Mouse (Mus musculus) T-helper 1 cell (primary cell): ENCODE measurements around the gene Atg2b.

Source experiments
- in situ Hi-C: fragments of 300-600 bp; cut with MboI, MseI; formaldehyde crosslinking; loops from one replicate; pipeline ENCODE4 v1.15.1; 2025; ENCODE audit warnings: high pct_unique_total_duplicates

Gene Atg2b

DNA sequence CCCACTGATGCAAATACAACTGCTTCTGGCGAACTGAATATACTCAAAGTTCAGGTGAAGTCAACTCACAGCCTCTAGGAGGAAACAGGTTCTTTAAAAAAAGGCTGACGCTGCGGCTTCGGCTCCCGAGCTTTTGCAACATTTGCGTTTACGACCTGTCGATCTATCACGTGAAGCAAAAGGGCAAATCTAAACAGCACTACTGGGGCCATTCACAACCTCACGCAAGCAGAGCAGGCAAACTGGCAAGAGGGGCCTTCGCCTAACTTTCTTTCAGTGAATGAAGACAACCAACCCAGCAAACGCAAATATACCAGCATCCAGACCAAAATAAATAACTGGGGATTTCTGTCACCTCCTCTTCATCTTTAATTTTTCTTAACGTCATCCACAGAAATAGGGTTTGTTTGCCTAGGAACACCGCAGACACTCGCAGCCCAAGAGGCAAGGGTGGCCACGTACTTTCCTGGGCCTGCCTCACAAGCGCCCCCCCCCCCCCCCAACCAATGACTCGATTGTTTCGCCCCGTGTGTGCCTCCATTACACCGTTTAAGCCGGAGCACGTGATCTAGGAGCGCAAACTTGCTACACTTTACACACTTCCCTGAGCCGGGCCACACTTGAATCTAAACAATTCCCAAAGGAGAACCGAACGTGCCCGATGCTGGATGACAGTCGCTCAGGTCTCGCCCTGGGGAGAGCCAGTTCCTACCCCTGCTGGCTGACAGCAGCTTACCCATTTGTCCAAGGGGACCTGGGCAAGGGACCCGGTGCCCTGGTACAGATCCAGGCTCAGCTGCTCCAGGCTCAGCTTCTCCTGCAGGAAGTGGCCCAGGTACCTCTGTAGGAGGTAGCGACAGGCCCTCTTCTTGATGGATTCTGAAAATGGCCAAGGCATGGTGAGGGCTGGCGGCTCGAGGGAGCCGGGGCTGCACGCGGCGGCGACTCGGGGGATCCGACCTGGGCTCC lies 794 bp downstream of the Atg2b start, which contains the start of gene Gskip:
TSS of gene Gskip (plus strand) at position 897 of the 969 bp plus-strand sequence.
- in situ Hi-C loops: loop anchor here (5.0 to 10.0 kb wide), 2 partner anchors 611 to 937 kb away; no protein-coding TSS in a partner anchor

- in situ Hi-C loops: no loop called here
Measured at GRCm38 (mm10) chr12:105678762-105679161, 6.2 kb downstream of the Atg2b start.

GRCm38 (mm10) chr12:105678211-105678610 lies 6.8 kb downstream of the Atg2b start:
- in situ Hi-C loops: no loop called here

- in situ Hi-C loops: no loop called here
Measured at GRCm38 (mm10) chr12:105676274-105676673, 8.7 kb downstream of the Atg2b start.

DNA sequence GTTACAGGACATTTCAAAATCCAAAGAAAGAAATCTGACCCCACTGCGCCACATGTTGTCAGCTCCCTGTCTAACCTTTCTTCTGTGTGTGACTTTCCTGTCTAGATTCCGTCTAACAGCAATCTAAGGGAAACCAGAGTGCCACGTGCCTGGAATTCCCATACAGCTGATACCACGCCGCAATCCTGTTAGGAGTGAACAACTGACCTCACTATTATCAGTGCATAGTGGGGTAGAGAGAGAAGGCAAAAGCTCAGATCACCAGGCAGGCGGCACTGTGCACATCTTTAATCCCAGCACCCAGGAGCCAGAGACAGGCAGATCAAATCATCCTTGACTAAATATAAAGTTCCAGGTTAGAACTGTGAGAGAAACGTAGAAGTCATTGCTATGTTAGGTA lies 29.2 kb downstream of the Atg2b start:
- in situ Hi-C loops: no loop called here

DNA sequence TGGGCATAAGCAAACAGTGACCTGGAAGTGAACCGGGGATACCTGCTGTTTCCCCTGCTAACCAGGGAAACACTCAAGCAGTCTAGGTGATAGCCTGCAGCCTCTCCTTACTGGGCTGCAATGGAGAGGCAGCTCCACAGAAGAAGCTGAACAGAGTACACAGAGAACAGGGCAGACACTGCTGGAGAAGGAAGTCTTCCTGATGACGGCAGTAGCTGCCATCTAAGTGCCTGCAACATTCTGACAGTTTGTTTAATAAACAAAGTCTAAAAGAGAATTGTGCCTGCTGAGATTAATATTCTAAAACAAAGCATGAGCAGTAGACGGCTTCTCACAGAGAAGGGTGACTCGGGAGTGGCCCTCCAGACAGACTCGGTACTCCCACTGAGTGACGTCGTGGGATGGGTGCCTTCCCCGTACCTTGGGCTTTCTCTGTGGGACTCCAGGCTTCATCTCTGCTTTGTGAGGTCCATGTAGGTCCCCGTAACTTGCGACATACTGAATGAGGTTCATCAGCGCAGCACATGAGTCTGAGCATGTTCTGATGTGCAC lies 42.2 kb downstream of the Atg2b start:
- in situ Hi-C loops: loop anchor here (5.0 to 25.0 kb wide), 2 partner anchors 169 to 931 kb away; no protein-coding TSS in a partner anchor

DNA sequence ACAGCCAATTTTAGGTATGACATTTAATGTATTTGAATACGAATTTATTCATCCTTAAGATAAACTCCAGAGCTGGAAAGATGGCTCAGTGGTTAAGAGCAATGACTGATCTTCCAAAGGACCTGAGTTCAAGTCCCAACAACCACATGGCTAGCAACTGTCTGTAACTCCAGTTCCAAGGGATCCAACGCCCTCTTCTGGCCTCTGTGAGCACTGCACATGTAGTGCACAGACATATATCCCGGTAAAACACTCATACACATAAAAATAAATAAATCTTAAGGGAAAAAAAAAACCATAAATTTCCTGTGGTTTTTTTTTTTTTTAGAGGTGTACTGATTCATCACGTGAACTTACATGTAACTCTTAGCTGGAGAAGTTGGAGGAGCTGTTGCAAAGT lies 47.5 kb downstream of the Atg2b start:
- in situ Hi-C loops: loop anchor here (25.0 kb wide), 1 partner anchor 925 kb away; no protein-coding TSS in a partner anchor

GRCm38 (mm10) chr12:105636551-105636950 lies 48.5 kb downstream of the Atg2b start:
- in situ Hi-C loops: loop anchor here (25.0 kb wide), 1 partner anchor 924 kb away; no protein-coding TSS in a partner anchor

- in situ Hi-C loops: loop anchor here (25.0 kb wide), 1 partner anchor 922 kb away; no protein-coding TSS in a partner anchor
Measured at GRCm38 (mm10) chr12:105634374-105635067, 50.5 kb downstream of the Atg2b start.

DNA sequence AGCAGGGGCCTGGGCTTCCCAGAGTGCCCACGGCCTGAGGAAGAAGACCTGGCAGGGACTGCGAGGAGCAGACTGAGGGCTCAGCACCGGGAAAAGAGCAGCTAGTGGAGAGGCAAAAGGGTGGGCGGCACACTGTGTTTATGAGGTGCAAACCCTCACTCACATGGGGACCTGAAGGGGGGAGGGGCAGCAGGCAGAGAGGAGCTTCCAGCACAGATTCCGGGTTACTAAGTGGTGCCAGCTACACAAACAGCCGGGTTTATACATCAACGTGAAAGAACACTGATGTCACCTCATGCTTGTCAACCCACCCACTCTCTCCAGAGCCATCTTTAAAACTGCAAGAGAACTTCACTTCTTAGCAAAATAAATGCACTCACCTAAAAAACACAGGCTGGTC lies 59.2 kb downstream of the Atg2b start:
- in situ Hi-C loops: loop anchor here (25.0 kb wide), 1 partner anchor 913 kb away; no protein-coding TSS in a partner anchor

DNA sequence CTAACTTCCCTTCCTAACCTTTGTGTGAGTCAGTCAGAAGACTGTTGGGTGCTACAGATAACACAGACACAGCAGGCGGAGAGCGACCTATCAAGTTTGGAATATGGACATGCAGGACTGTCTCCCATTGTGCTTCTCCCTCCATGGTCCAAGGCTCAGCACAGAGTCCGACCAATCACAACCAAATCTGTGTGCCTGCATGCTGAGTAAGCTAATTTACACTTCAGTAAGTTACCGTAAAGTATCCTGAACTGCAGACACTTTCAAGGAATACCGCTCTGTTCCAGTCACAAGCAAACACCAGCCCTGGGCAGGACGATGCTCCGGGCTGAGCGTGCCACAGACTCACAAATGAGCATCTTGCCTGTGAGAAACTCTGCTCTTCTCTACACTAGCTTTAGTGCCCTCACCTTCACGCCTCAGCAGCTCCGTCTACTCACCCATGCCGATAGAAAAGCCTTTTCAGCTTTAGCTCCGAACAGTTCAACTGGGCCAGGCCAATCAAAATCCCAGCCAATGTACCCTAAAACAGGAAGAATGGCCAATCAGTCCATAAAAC lies 62.0 kb downstream of the Atg2b start:
- in situ Hi-C loops: no loop called here

DNA sequence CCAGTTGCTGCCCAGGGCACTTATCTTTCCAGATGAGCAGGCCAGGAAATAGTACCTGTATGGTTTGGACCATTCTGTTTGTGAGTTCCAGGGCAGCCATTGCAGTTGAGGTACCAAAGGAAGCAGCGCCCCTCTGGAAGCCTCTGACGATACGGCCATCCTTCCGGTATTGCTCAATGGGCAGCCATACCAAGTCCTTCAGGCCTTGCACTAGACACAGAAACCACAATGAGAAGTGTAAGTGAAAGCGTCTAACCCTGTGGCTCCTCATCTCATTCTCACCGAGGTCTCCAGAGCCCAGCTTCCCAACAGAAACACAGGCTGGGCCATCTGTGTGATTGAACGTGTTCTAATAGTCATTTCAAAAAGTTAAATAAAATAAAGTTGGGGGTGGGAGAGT lies 63.0 kb downstream of the Atg2b start:
- in situ Hi-C loops: no loop called here

GRCm38 (mm10) chr12:105613559-105613958 lies 71.5 kb downstream of the Atg2b start:
- in situ Hi-C loops: no loop called here

- in situ Hi-C loops: no loop called here
Measured at GRCm38 (mm10) chr12:105611748-105612147, 73.3 kb downstream of the Atg2b start.

DNA sequence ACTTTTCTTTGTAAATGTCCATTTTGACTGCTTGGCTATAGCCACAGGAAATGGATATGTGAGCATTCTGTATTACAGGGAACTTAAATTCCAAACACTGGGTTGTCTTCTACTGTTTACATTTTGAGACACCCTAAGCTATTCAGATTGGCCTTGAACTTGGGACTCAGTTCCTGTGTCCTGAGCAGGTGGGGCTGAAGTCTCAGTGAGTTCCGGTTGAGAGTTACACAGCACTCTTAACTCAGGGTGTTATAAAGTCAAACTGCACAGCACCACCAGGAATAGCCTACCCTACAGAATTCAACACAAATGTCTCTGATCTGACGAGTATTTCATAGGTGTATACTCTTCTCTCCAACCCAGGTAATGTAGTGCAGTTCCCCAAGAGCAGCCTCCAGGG lies 74.0 kb downstream of the Atg2b start:
- in situ Hi-C loops: no loop called here

DNA sequence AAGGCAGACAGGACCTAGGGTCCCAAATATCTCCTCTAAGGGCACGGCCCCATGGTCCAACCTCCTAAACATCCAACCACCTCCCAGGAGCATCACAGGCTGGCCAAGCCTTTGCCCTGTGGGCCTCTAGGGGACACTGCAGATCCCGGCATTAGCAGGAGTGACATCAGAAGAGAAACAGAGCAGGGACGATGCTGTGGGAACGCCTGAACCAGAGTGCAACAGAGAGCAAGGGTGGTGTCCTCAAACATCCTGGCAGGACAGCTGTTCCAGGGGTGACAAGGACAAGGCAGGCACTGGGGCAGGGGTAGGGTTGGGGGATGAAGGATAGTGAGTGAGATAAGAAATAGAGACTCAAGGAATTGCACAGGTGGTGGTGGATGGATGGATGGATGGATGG lies 78.1 kb downstream of the Atg2b start:
- in situ Hi-C loops: no loop called here

GRCm38 (mm10) chr12:105605212-105605611 lies 79.8 kb downstream of the Atg2b start:
- in situ Hi-C loops: no loop called here

DNA sequence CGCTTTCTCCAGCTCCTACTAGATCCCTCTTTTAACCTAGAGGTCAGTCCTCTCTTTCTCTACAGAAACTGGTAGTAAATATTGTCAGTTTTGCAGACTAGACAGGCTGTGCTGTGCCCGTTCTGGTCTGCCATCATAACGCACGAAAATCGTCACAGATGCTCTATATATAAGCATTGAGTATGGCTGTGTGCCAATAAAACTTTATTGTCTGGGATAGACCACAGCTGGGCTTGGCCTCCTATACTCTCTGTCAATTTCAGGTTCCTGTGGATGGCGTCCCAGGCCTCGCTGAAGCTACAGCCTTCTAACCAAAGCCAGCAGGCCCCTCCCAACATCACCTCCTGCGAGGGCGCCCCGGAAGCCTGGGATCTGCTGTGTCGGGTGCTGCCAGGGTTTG lies 81.1 kb downstream of the Atg2b start:
- in situ Hi-C loops: no loop called here

GRCm38 (mm10) chr12:105602581-105603210 lies 82.3 kb downstream of the Atg2b start, which contains the start of gene Bdkrb1:
Bdkrb1 (plus strand) TSS chr12:105603085.
- in situ Hi-C loops: no loop called here

- in situ Hi-C loops: no loop called here
Measured at GRCm38 (mm10) chr12:105601586-105601985, 83.4 kb downstream of the Atg2b start.

GRCm38 (mm10) chr12:105599098-105599497 lies 85.9 kb downstream of the Atg2b start:
- in situ Hi-C loops: no loop called here
